Mouse (Mus musculus): ENCODE measurements at regions not wholly inside any gene's neighbourhood (a gene's known extent, or its start where the extent isn't known, plus 50 kb on each side); places are given as distances from the start of the nearest gene placed in this dataset.
"Not testable (repeated sequence)": the region's sequence is repeated elsewhere in the genome, so short reads cannot be mapped to it uniquely, and the experiment has no call there.

DNA sequence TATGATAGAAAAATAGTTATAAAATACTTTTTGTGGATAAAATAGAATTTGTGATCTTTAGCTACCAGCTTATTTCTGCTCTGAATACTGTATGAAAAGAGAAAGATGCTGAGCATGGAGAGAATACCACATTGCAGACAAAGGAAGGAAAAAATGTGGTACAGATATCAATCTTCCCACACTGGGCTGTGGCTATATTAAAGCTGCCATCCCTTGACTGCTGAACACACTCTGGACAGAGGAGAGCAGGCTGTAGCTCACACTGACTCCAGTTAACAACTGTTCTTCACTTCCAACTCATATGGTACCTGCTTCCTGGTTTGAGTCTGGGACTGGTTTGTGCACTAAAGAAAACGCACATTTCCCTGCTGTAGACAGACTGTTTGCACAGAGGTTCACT, 76.7 kb upstream of the Try4 start:
- no peak for DNase-seq (ENCODE audit: low spot score)

DNA sequence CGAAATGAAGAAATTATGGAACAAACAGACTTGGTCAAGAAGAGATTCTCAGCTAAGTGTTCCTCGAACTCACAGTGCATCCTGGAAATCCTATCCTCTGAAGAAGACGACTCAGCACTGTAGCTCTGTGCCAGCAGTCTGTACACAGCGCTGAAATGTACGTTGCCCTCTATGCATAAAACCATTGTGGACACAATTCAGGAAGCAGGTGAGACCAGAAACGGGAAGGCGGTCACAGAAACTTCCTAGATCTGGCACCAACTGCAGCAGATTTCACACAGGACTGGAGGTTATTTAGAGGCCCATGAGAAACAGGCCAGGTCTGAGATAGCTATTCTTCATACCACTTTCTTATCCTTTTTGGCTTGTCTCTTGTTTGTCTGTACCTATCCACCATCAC, 83.7 kb upstream of the Try4 start:
- no peak for DNase-seq (ENCODE audit: low spot score)

DNA sequence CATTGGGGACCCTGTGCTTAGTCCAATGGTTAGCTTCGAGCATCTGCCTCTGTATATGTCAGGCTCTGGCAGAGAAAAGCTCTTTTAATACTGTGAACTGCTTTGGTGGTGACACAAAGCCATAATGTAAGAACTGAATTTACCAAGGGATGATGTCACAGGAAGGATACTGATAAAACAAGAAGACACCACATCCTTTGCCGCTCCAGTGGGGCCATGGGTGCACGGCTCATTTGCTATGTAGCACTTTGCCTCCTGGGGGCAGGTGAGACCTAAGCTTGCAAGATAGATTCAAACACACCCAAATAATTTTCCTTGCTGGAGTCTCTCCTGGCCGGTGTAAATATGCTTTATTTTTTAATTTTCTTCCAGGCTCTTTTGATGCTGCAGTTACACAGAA, 86.2 kb upstream of the Try4 start:
- no peak for DNase-seq (ENCODE audit: low spot score)

DNA sequence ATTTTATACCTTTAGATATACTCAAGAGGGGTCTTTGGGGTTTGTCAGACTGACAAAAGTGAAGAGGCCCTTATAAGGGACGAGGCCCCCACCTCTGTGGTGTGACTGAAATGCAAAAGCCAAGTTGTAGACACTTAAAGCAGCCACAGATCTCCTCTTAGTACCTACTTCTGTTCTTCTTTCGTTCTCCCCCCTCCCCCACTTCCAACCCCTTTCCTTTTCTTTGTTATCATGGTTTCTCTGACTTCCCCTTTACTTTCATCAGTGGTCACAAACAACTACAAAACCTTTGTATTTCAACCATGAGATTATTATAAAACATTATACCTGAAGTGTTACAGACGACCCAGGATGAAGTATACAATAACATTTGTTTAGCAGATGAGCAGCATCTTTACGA, 96.2 kb upstream of the Try4 start:
- no peak for DNase-seq (ENCODE audit: low spot score)

DNA sequence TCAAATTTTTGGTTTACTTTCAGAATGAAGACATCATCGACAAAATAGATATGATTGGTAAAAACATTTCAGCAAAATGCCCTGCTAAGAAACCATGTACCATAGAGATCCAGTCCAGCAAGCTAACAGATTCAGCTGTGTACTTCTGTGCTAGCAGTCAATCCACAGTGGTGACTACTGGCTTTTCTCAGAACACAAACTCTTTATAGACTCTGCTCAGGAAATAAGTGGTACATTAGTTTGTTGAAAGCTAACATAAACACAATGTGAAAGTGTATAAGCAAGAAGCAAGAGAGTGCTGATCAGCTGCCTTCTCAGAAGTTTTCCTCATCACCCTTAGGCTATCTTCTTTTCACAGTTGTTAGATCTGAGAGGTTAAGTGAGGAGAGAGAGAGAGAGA, 99.2 kb upstream of the Try4 start:
- no peak for DNase-seq (ENCODE audit: low spot score)

DNA sequence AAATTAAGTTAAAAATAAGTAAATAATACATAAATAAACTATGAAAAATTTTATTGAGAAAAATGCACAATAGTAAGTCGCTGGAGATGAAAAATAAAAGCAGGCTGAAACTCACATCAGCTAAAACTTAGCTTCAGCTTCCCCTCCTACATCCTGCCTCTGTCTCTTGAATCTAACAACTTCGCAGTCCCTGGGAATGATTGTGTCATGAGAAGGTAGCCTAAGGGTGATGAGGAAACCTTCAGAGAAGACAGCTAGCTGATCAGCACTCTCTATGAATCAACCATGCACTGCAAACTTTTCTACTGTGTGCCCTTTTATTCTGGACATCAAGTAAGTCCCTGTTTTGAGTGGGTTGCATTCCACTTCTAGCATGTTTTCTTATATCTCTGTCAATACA, 99.8 kb upstream of the Try4 start:
- no peak for DNase-seq (ENCODE audit: low spot score)

DNA sequence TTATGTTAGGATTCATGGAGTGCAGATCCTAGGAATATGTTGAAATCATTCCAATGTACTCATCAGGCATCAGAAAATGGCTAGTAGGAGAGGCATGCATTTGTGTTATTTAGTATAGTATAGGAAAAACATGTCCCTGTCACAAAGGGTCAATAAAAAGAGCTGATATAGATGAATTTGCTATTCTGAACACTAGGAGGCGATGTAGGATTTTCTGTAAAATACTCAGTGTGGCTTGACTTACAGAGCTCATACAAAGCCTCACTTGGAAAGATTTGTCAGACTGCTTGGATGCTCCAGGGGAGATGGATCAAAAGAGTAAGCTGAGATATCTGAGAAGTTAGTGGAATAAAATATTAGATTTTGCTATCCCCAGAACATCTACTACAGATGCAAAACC, 107.6 kb upstream of the Try4 start:
- DNase-seq (ENCODE audit: low spot score) = no peak

DNA sequence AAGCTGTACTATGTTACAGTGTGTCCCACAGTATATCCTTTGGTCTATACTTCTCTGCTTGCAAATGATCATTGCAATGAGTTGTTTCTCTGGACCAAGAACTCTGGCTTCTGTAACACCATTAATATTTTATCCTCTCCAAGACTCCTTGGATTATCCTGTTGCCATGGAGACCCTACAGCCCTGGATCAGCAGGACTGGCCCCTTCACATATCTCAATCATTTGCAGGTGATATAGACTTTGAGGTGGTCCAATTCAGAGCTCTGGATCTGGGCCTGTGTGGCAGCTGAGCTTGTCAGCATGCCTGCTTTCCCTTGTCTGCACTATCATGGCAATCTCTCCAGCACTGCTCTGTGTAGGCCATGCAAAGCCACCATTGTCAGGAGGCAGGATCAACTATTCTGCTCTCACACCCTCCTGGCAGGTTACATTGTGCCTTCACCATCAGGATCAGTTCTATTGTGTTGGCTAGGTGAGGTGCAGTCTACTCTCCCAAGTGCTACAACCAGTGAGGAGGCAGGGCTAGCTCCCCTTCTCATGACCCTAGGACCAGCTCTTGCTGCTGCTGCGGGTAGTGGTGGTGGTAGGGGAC, 110.2 kb upstream of the Try4 start:
- no peak for DNase-seq (ENCODE audit: low spot score)

DNA sequence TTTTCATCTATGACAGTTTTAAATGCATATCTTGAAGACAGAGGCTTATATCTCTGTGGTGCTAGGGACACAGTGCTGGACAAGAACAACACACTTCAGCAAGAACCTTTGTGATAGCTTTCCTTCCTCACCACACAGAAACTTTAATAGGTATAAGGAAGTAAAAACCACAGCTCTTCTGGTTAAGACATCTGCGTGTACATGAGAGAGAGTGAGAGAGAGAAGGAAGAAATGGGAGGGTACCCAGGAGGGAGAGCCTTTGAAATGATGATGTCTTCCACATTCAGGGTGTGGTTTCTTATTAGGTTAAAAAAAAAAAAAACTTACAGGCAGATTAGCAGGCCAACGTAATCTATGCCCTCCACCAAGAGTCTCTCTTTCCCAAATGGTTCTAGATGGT, 113.2 kb upstream of the Try4 start:
- DNase-seq (ENCODE audit: low spot score) = no peak

DNA sequence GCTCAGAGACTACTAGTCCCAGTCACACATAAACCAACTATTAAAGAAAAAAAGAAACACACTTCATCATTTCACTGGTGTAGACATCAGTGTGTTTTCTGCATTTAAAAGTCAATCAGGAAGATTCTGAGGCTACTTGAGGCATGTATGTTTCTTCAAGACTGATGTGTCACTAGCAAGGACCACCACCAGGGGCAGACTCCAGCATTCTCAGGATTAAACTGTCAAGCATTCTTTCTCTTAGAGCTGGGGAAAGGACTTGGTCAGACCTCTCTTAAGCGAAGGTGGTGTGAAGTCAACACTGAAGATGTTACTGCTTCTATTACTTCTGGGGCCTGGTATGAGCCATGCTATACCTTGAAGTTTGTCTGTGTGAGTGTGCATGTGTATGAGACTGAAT, 114.1 kb upstream of the Try4 start:
- no peak for DNase-seq (ENCODE audit: low spot score)

DNA sequence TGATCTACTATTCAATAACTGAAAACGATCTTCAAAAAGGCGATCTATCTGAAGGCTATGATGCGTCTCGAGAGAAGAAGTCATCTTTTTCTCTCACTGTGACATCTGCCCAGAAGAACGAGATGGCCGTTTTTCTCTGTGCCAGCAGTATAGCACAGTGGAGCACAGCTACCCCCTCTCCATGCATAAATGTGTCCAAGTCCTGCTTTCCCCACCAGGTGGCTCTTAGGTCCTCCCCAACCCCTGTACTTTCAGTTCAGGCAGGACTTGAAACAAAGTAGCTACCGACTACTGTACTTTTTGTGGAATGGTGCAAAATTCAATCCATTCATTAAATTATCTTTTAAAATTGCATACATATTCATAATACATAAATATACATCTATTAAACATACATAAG, 123.2 kb upstream of the Try4 start:
- no peak for DNase-seq (ENCODE audit: low spot score)

DNA sequence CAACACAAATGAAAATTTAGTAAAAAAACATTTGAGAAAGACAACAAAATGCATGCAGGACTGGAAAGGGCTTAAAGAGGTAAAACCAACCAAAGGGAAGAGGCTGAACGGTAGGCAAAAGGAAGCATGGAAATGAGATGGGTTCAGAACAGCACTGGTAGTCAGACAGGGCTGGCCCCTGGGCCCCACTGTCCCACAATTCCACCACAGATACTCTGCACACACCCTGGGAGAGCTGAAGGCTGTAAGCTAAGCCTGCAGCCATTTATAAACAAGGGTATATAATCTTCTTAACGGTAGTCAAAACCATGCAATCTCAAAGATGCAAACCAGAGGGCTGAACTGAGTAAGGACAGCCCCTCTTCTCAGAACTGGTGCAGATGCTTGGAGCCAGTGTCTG, 124.0 kb upstream of the Try4 start:
- DNase-seq (ENCODE audit: low spot score) = no peak

DNA sequence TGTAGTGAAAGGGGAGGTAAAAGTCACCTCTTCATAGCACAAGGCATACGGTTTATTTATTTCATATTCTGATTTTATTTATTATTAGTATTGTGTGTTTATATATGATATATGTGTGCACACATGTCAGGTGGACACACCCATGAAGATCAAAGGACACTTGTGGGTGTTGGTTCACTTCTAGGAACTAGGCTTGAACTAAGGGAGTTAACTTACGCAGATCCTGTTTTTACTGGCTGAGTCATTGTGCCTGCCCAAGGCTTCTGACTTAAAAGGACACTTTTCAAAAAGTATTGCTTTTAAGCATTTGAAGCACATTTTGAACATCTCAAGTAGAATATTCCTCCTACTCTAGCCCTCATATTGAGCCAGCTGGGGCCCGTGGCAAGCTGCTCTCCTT, 124.9 kb upstream of the Try4 start:
- DNase-seq (ENCODE audit: low spot score) = no peak

DNA sequence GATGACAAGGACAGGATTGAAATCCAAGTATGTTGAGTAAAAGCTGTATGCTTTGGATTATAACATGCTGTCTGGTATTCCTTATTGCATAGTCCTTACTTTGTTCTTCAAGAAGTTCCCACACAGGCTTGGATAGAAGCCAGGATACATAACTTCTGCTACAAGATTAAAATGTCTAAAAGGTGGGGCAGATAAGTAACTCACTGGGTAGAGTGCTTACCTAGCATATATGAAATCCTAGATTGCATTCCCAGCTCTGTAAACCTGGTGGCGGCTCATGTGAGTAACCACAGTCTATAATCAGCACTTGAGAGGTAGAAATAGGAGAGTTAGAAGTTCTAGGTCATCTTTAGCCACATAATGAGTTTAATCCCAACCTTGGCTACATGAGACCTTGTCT, 126.0 kb upstream of the Try4 start:
- no peak for DNase-seq (ENCODE audit: low spot score)

DNA sequence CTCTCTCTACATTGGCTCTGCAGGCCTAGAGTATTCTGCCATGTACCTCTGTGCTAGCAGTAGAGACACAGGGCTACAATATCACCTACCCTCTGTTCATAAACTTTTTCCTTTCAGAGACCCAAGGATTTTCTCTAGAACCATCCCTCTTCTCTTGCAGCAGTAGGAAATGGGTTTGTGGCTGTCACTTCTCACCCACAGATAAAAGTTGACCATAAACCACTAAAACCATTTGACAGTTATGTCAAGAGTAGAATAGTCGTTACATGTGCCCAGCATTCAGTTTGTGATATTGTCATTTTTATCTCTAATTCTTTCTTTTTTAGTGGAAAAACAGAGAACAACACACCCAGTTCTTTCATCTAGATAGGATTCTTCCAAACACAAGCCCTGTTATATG, 128.2 kb upstream of the 2210010C04Rik start:
- DNase-seq (ENCODE audit: low spot score) = no peak

DNA sequence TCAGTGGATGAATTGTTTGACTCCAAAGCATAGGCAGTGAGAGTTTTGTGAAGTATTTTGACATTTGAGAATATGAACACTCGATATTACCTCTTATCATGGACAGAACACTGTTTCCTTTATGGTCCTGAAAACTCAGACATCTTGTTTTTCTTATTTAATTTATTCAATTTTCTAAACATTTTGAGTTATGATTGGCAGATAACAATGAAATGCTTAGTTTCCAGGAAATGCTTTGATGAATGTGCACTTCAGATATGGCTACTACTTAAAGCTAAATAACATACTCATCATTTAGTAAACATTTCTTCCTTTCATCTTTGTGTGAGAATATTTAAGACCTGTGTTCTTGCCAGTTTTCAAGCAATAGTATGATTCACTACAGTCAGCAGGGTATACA, 126.4 kb upstream of the 2210010C04Rik start:
- no peak for DNase-seq (ENCODE audit: low spot score)

DNA sequence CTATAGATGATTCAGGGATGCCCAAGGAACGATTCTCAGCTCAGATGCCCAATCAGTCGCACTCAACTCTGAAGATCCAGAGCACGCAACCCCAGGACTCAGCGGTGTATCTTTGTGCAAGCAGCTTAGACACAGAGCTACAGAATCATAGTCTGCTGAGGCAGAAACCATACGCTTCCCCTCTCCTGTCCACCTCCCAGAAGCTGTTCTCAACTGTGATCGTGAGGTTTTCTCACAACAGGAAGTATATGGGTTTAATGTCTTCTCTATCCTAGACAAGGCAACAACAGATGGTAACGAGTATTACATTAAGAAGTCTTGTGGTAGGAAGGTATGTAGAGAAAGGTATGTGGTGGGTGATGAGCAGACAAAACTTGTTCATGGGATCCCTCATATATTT, 116.8 kb upstream of the 2210010C04Rik start:
- no peak for DNase-seq (ENCODE audit: low spot score)

DNA sequence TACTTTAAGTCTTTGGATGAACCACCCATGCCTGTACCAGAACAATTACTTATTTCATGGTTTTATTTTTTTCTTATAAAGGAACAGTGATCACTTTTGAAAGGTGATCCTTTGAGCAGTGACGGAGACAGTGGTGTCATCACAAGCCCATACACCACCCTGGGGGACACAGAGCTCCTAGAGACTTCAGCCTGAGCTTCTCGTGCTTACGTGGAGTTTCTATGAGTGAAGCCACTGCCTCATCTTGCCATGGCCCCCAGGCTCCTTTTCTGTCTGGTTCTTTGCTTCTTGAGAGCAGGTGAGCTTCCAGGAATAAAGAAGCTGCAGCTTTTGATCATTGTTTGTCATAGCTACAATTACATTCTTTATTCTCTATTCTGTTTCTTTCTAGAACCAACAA, 116.2 kb upstream of the 2210010C04Rik start:
- no peak for DNase-seq (ENCODE audit: low spot score)

DNA sequence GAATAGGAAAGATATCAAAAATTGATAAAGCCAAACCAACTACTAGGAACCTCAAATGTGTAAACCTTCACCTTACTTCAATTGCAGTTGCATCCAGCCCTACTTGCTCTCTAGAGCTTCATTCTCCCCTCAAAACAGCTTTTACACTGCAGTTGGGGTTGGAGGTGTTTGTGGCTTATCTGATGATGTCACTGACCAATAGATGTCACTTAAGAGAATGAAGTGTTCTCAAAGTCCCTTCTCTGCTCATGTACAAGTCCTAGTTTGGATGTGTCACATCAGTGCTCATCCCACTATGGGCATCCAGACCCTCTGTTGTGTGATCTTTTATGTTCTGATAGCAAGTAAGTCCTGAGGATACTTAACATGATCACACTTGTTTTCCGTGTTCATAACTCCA, 105.6 kb upstream of the 2210010C04Rik start:
- DNase-seq (ENCODE audit: low spot score) = no peak

DNA sequence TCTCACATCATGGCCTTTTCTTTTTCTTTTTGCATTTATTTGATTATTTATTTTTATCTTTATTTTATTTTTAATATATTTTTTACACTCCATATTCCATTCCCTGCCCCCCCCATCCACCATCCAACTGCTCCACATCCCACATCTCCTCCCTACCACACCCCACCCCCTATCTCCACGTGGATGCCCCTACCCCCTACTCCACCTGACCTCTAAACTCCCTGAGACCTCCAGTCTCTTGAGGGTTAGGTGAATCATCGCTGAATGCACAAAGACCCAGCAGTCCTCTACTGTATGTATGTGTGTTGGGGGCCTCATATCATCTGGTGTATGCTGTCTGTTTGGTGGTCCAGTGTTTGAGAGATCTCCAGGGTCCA, 102.1 kb upstream of the 2210010C04Rik start:
- not testable (repeated sequence) for DNase-seq (ENCODE audit: low spot score)

DNA sequence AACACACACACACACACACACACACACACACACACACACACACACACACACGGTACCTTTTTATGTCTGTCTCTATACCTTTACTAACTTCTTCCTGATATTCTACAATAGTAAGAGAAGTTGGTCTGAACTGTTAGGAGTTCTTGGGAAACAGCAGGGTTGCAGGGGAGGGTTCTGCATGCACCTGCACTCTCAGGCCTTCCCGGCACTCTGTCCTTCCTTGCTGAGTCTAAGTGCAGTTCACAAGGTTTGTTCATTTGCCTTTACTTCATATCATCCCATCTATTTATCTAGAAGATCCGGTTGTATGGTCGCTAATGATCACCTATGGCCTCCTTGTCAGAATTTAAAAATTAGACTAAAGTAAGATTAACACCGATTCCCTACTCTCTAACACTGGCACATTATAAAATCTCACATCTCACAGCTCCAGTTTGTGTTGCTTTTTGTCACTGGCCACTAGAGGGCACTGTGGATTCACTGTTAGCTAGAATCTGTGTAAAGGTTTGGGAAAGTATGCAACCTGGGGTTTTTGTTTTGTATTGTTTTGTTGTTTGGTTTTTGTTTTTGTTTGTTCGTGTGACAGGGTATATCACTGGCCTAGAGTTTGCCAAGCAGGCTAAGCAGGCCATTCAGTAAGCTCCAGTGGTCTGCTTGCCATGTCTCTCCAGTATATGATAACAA, 101.5 kb upstream of the 2210010C04Rik start:
- DNase-seq (ENCODE audit: low spot score) = no peak

DNA sequence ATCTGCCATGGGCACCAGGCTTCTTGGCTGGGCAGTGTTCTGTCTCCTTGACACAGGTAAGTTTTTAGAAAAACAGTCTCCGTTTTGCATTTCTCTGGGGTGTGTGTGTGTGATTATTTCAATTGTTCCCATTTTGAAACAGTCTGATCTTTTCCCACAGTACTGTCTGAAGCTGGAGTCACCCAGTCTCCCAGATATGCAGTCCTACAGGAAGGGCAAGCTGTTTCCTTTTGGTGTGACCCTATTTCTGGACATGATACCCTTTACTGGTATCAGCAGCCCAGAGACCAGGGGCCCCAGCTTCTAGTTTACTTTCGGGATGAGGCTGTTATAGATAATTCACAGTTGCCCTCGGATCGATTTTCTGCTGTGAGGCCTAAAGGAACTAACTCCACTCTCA, 99.9 kb upstream of the 2210010C04Rik start:
- no peak for DNase-seq (ENCODE audit: low spot score)

DNA sequence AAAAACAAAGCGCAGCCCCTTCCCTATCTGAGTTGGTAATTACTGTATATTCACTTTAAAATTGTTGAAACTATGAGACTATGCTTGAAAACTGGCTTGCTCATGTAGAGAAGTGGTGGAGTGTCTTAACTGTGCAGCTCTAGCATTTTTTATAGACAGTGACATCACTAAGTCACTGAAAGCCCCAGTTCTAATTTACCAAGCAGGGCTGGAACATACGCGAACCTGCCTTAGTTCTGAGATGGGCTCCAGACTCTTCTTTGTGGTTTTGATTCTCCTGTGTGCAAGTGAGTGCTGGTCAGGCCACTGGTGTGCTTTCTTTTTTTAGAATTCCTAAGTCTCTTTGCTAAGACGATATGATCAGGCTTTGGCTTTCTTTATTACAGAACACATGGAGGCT, 94.6 kb upstream of the 2210010C04Rik start:
- no peak for DNase-seq (ENCODE audit: low spot score)

DNA sequence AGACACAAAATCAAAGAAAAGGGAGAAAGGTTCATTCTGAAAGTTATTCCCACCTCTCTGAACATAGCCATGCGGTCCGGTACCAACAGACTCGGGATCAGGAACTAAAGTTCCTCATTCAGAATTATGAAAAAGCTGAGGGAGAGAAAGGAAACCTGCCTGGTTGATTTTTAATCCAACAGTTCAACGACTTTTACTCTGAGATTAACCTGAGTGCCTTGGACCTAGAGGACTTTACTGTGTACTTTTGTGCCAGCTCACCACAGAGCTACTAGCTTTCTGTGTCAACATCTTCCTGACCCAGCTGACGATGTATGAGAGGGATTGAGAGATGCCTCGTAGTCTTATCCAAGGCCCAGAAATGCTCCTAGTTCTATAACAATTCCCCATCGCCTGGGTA, 92.5 kb upstream of the 2210010C04Rik start:
- DNase-seq (ENCODE audit: low spot score) = no peak

DNA sequence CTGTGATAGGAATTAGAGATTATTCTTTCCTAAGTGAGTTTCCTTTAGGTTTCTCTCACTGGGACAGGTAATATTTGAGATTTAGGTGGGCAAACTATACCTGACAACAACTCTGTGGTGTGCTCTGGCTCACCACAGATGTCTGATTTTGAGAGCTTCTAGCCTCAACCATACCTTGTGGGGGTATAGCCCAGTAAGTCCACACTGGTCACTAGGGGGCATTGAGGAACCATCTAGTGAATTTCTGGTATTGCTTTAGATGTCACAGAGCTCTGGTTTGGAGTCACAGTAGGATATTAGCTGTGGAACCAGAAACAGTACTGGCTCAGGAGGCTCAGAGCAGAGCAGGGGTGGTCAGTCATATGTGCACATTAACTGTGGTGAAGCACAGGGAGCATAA, 91.5 kb upstream of the 2210010C04Rik start:
- DNase-seq (ENCODE audit: low spot score) = no peak
